Mouse (Mus musculus): Measurements from ENCODE around the gene Cab39l. TPM values are rescaled to one million over a fixed set of nuclear protein-coding genes. Genes with fewer than 3 reads are reported as not detected.

Gene Cab39l
- polyA plus RNA-seq, 1 experiment = 12.4 TPM

- no peak for TF ChIP-seq POLR2A (IDR thresholded peaks at IDR 0.05; ENCODE audit: borderline replicate concordance, extremely low read depth, insufficient read depth, insufficient read length, poor library complexity, severe bottlenecking)
- no peak for TF ChIP-seq CTCF (IDR thresholded peaks at IDR 0.05; ENCODE audit: borderline replicate concordance, extremely low read depth, insufficient read depth, insufficient read length)
Measured at GRCm38 (mm10) chr14:59506139-59506538, 65.4 kb downstream of the Cab39l start.

GRCm38 (mm10) chr14:59513922-59514444 is 73.2 kb downstream of the Cab39l start:
- no peak for TF ChIP-seq POLR2A (IDR thresholded peaks at IDR 0.05; ENCODE audit: borderline replicate concordance, extremely low read depth, insufficient read depth, insufficient read length, poor library complexity, severe bottlenecking)
- TF ChIP-seq CTCF (IDR thresholded peaks at IDR 0.05; ENCODE audit: borderline replicate concordance, extremely low read depth, insufficient read depth, insufficient read length) = no peak

More at GRCm38 (mm10) chr14:59506139-59506538, 65.4 kb downstream of the Cab39l start:
- DNase-seq (ENCODE audit: low read depth) = no peak

GRCm38 (mm10) chr14:59525843-59526242 is 85.1 kb downstream of the Cab39l start:
- DNase-seq (ENCODE audit: low read depth) = no peak
- TF ChIP-seq CTCF (IDR thresholded peaks at IDR 0.05; ENCODE audit: borderline replicate concordance, extremely low read depth, insufficient read depth, insufficient read length) (no peak), POLR2A (IDR thresholded peaks at IDR 0.05; ENCODE audit: borderline replicate concordance, extremely low read depth, insufficient read depth, insufficient read length, poor library complexity, severe bottlenecking) (no peak)

More at GRCm38 (mm10) chr14:59513922-59514444, 73.2 kb downstream of the Cab39l start:
- DNase-seq (ENCODE audit: low read depth) = no peak

GRCm38 (mm10) chr14:59530801-59531200 is 90.0 kb downstream of the Cab39l start:
- DNase-seq (ENCODE audit: low read depth) = no peak
- TF ChIP-seq CTCF (IDR thresholded peaks at IDR 0.05; ENCODE audit: borderline replicate concordance, extremely low read depth, insufficient read depth, insufficient read length) (no peak), POLR2A (IDR thresholded peaks at IDR 0.05; ENCODE audit: borderline replicate concordance, extremely low read depth, insufficient read depth, insufficient read length, poor library complexity, severe bottlenecking) (no peak)

GRCm38 (mm10) chr14:59532986-59533385 is 92.2 kb downstream of the Cab39l start:
- no peak for TF ChIP-seq CTCF (IDR thresholded peaks at IDR 0.05; ENCODE audit: borderline replicate concordance, extremely low read depth, insufficient read depth, insufficient read length)
- no peak for TF ChIP-seq POLR2A (IDR thresholded peaks at IDR 0.05; ENCODE audit: borderline replicate concordance, extremely low read depth, insufficient read depth, insufficient read length, poor library complexity, severe bottlenecking)
- no peak for DNase-seq (ENCODE audit: low read depth)

- TF ChIP-seq POLR2A (IDR thresholded peaks at IDR 0.05; ENCODE audit: borderline replicate concordance, extremely low read depth, insufficient read depth, insufficient read length, poor library complexity, severe bottlenecking) (no peak), CTCF (IDR thresholded peaks at IDR 0.05; ENCODE audit: borderline replicate concordance, extremely low read depth, insufficient read depth, insufficient read length) (no peak)
- peak; percentile 73 for DNase-seq (ENCODE audit: low read depth)
Measured at GRCm38 (mm10) chr14:59533908-59534307, 93.1 kb downstream of the Cab39l start.

- DNase-seq (ENCODE audit: low read depth) = no peak
- no peak for TF ChIP-seq CTCF (IDR thresholded peaks at IDR 0.05; ENCODE audit: borderline replicate concordance, extremely low read depth, insufficient read depth, insufficient read length)
- TF ChIP-seq POLR2A (IDR thresholded peaks at IDR 0.05; ENCODE audit: borderline replicate concordance, extremely low read depth, insufficient read depth, insufficient read length, poor library complexity, severe bottlenecking) = no peak
Measured at GRCm38 (mm10) chr14:59537829-59538432, 97.2 kb downstream of the Cab39l start.

GRCm38 (mm10) chr14:59540230-59540629 is 99.5 kb downstream of the Cab39l start:
- TF ChIP-seq POLR2A (IDR thresholded peaks at IDR 0.05; ENCODE audit: borderline replicate concordance, extremely low read depth, insufficient read depth, insufficient read length, poor library complexity, severe bottlenecking) = no peak
- TF ChIP-seq CTCF (IDR thresholded peaks at IDR 0.05; ENCODE audit: borderline replicate concordance, extremely low read depth, insufficient read depth, insufficient read length) = no peak
- no peak for DNase-seq (ENCODE audit: low read depth)

GRCm38 (mm10) chr14:59540761-59541160 is 100.0 kb downstream of the Cab39l start:
- TF ChIP-seq CTCF (IDR thresholded peaks at IDR 0.05; ENCODE audit: borderline replicate concordance, extremely low read depth, insufficient read depth, insufficient read length) (no peak), POLR2A (IDR thresholded peaks at IDR 0.05; ENCODE audit: borderline replicate concordance, extremely low read depth, insufficient read depth, insufficient read length, poor library complexity, severe bottlenecking) (no peak)
- DNase-seq (ENCODE audit: low read depth) = no peak

GRCm38 (mm10) chr14:59543158-59543826 is 102.5 kb downstream of the Cab39l start:
- DNase-seq (ENCODE audit: low read depth) = no peak
- no peak for TF ChIP-seq CTCF (IDR thresholded peaks at IDR 0.05; ENCODE audit: borderline replicate concordance, extremely low read depth, insufficient read depth, insufficient read length)
- no peak for TF ChIP-seq POLR2A (IDR thresholded peaks at IDR 0.05; ENCODE audit: borderline replicate concordance, extremely low read depth, insufficient read depth, insufficient read length, poor library complexity, severe bottlenecking)

GRCm38 (mm10) chr14:59543956-59544355 is 103.2 kb downstream of the Cab39l start:
- TF ChIP-seq CTCF (IDR thresholded peaks at IDR 0.05; ENCODE audit: borderline replicate concordance, extremely low read depth, insufficient read depth, insufficient read length) (no peak), POLR2A (IDR thresholded peaks at IDR 0.05; ENCODE audit: borderline replicate concordance, extremely low read depth, insufficient read depth, insufficient read length, poor library complexity, severe bottlenecking) (no peak)
- DNase-seq (ENCODE audit: low read depth) = peak; percentile 15
